Mouse (Mus musculus): ENCODE measurements at regions not wholly inside any gene's neighbourhood (a gene's known extent, or its start where the extent isn't known, plus 50 kb on each side); places are given as distances from the start of the nearest gene placed in this dataset.

- no peak for ATAC-seq (replicated peaks; ENCODE audit: low read depth, poor library complexity, severe bottlenecking)
Observed at GRCm38 (mm10) chr9:41522302-41522701, 360.8 kb upstream of the Ubash3b start.

- ATAC-seq (replicated peaks; ENCODE audit: low read depth, poor library complexity, severe bottlenecking): no peak
Observed at GRCm38 (mm10) chr9:41517787-41518186, 356.3 kb upstream of the Ubash3b start.

GRCm38 (mm10) chr9:41517053-41517696, 355.7 kb upstream of the Ubash3b start:
- no peak for ATAC-seq (replicated peaks; ENCODE audit: low read depth, poor library complexity, severe bottlenecking)

- no peak for ATAC-seq (replicated peaks; ENCODE audit: low read depth, poor library complexity, severe bottlenecking)
Observed at GRCm38 (mm10) chr9:41515192-41515591, 353.7 kb upstream of the Ubash3b start.

- ATAC-seq (replicated peaks; ENCODE audit: low read depth, poor library complexity, severe bottlenecking): no peak
Observed at GRCm38 (mm10) chr9:41513701-41514100, 352.2 kb upstream of the Ubash3b start.

- ATAC-seq (replicated peaks; ENCODE audit: low read depth, poor library complexity, severe bottlenecking): no peak
Observed at GRCm38 (mm10) chr9:41509597-41509996, 348.1 kb upstream of the Ubash3b start.

GRCm38 (mm10) chr9:41508746-41509145, 347.2 kb upstream of the Ubash3b start:
- ATAC-seq (replicated peaks; ENCODE audit: low read depth, poor library complexity, severe bottlenecking): no peak

- ATAC-seq (replicated peaks; ENCODE audit: low read depth, poor library complexity, severe bottlenecking): no peak
Observed at GRCm38 (mm10) chr9:41498326-41498725, 336.8 kb upstream of the Ubash3b start.

GRCm38 (mm10) chr9:41490112-41490511, 328.6 kb upstream of the Ubash3b start:
- no peak for ATAC-seq (replicated peaks; ENCODE audit: low read depth, poor library complexity, severe bottlenecking)

GRCm38 (mm10) chr9:41488046-41488445, 326.5 kb upstream of the Ubash3b start:
- no peak for ATAC-seq (replicated peaks; ENCODE audit: low read depth, poor library complexity, severe bottlenecking)

- no peak for ATAC-seq (replicated peaks; ENCODE audit: low read depth, poor library complexity, severe bottlenecking)
Observed at GRCm38 (mm10) chr9:41483218-41483617, 321.7 kb upstream of the Ubash3b start.

- no peak for ATAC-seq (replicated peaks; ENCODE audit: low read depth, poor library complexity, severe bottlenecking)
Observed at GRCm38 (mm10) chr9:41481611-41482266, 320.2 kb upstream of the Ubash3b start.

- ATAC-seq (replicated peaks; ENCODE audit: low read depth, poor library complexity, severe bottlenecking): no peak
Observed at GRCm38 (mm10) chr9:41479854-41480749, 318.6 kb upstream of the Ubash3b start.

- ATAC-seq (replicated peaks; ENCODE audit: low read depth, poor library complexity, severe bottlenecking): no peak
Observed at GRCm38 (mm10) chr9:41479085-41479484, 317.6 kb upstream of the Ubash3b start.

GRCm38 (mm10) chr9:41478106-41478848, 316.8 kb upstream of the Ubash3b start:
- ATAC-seq (replicated peaks; ENCODE audit: low read depth, poor library complexity, severe bottlenecking): no peak

GRCm38 (mm10) chr9:41475326-41475725, 313.8 kb upstream of the Ubash3b start:
- ATAC-seq (replicated peaks; ENCODE audit: low read depth, poor library complexity, severe bottlenecking): no peak

- no peak for ATAC-seq (replicated peaks; ENCODE audit: low read depth, poor library complexity, severe bottlenecking)
Observed at GRCm38 (mm10) chr9:41474945-41475297, 313.4 kb upstream of the Ubash3b start.

GRCm38 (mm10) chr9:41474244-41474944, 312.9 kb upstream of the Ubash3b start:
- peak; percentile 92 for ATAC-seq (replicated peaks; ENCODE audit: low read depth, poor library complexity, severe bottlenecking)

GRCm38 (mm10) chr9:41473506-41473905, 312.0 kb upstream of the Ubash3b start:
- ATAC-seq (replicated peaks; ENCODE audit: low read depth, poor library complexity, severe bottlenecking): no peak

GRCm38 (mm10) chr9:41471345-41471744, 309.8 kb upstream of the Ubash3b start:
- ATAC-seq (replicated peaks; ENCODE audit: low read depth, poor library complexity, severe bottlenecking): no peak

All from common myeloid progenitor, adult 5-6 weeks (primary cell).